Mouse (Mus musculus): ENCODE data around the gene Akap12. TPM values are rescaled to one million over a fixed set of nuclear protein-coding genes. Genes with fewer than 3 reads are reported as not detected.
A peak's percentile ranks its signal among the peaks of the same experiment; 100 is the strongest.

Gene Akap12
- total RNA-seq, 1 experiment from 2014 or later, result under 0.01 TPM

GRCm38 (mm10) chr10:4354371-4355260, 88.4 kb downstream of the Akap12 start:
- ATAC-seq (replicated peaks; ENCODE audit: low read depth, poor library complexity, severe bottlenecking), result no peak

- peak; percentile 21; the same call in 1 of the 2 replicates for ATAC-seq (replicated peaks; ENCODE audit: low read depth, poor library complexity, severe bottlenecking)
Observed at GRCm38 (mm10) chr10:4355882-4356451, 89.8 kb downstream of the Akap12 start.

GRCm38 (mm10) chr10:4356640-4357039, 90.5 kb downstream of the Akap12 start:
- ATAC-seq (replicated peaks; ENCODE audit: low read depth, poor library complexity, severe bottlenecking), result peak; percentile 50

- ATAC-seq (replicated peaks; ENCODE audit: low read depth, poor library complexity, severe bottlenecking), result no peak
Observed at GRCm38 (mm10) chr10:4357435-4357834, 91.3 kb downstream of the Akap12 start.

GRCm38 (mm10) chr10:4364618-4365017, 98.4 kb downstream of the Akap12 start:
- ATAC-seq (replicated peaks; ENCODE audit: low read depth, poor library complexity, severe bottlenecking), result no peak

- no peak for ATAC-seq (replicated peaks; ENCODE audit: low read depth, poor library complexity, severe bottlenecking)
Observed at GRCm38 (mm10) chr10:4370105-4370504, 103.9 kb downstream of the Akap12 start.

GRCm38 (mm10) chr10:4372011-4372410, 105.8 kb downstream of the Akap12 start:
- peak; percentile 73 for ATAC-seq (replicated peaks; ENCODE audit: low read depth, poor library complexity, severe bottlenecking)

GRCm38 (mm10) chr10:4373558-4373957, 107.4 kb downstream of the Akap12 start:
- no peak for ATAC-seq (replicated peaks; ENCODE audit: low read depth, poor library complexity, severe bottlenecking)

GRCm38 (mm10) chr10:4374239-4374638, 108.1 kb downstream of the Akap12 start:
- no peak for ATAC-seq (replicated peaks; ENCODE audit: low read depth, poor library complexity, severe bottlenecking)

GRCm38 (mm10) chr10:4374734-4375133, 108.6 kb downstream of the Akap12 start:
- no peak for ATAC-seq (replicated peaks; ENCODE audit: low read depth, poor library complexity, severe bottlenecking)

- ATAC-seq (replicated peaks; ENCODE audit: low read depth, poor library complexity, severe bottlenecking), result no peak
Observed at GRCm38 (mm10) chr10:4375267-4375666, 109.1 kb downstream of the Akap12 start.

GRCm38 (mm10) chr10:4376461-4376860, 110.3 kb downstream of the Akap12 start:
- no peak for ATAC-seq (replicated peaks; ENCODE audit: low read depth, poor library complexity, severe bottlenecking)

GRCm38 (mm10) chr10:4376931-4377330, 110.8 kb downstream of the Akap12 start:
- ATAC-seq (replicated peaks; ENCODE audit: low read depth, poor library complexity, severe bottlenecking), result no peak

- ATAC-seq (replicated peaks; ENCODE audit: low read depth, poor library complexity, severe bottlenecking), result no peak
Observed at GRCm38 (mm10) chr10:4380748-4381147, 114.6 kb downstream of the Akap12 start.

GRCm38 (mm10) chr10:4384244-4384643, 118.1 kb downstream of the Akap12 start:
- no peak for ATAC-seq (replicated peaks; ENCODE audit: low read depth, poor library complexity, severe bottlenecking)

- ATAC-seq (replicated peaks; ENCODE audit: low read depth, poor library complexity, severe bottlenecking), result peak; percentile 77
Observed at GRCm38 (mm10) chr10:4386609-4387591, 120.7 kb downstream of the Akap12 start.

GRCm38 (mm10) chr10:4387701-4388383, 121.7 kb downstream of the Akap12 start, which contains the start of gene Zbtb2:
TSS of gene Zbtb2 (minus strand) at chr10:4388108.
- 0 out of 2 replicates have a peak, but pooled peaks have one; percentile 3 for ATAC-seq (replicated peaks; ENCODE audit: low read depth, poor library complexity, severe bottlenecking)

GRCm38 (mm10) chr10:4388384-4388745, 122.2 kb downstream of the Akap12 start:
- ATAC-seq (replicated peaks; ENCODE audit: low read depth, poor library complexity, severe bottlenecking), result no peak

- no peak for ATAC-seq (replicated peaks; ENCODE audit: low read depth, poor library complexity, severe bottlenecking)
Observed at GRCm38 (mm10) chr10:4389036-4389435, 122.9 kb downstream of the Akap12 start.
